Mouse (Mus musculus): ENCODE results near the gene Ick. TPM values are rescaled to one million over a fixed set of nuclear protein-coding genes. Genes with fewer than 3 reads are reported as not detected.

The Ick gene
- polyA plus RNA-seq, 1 experiment from 2014 or later, result 25.7 TPM

DNA sequence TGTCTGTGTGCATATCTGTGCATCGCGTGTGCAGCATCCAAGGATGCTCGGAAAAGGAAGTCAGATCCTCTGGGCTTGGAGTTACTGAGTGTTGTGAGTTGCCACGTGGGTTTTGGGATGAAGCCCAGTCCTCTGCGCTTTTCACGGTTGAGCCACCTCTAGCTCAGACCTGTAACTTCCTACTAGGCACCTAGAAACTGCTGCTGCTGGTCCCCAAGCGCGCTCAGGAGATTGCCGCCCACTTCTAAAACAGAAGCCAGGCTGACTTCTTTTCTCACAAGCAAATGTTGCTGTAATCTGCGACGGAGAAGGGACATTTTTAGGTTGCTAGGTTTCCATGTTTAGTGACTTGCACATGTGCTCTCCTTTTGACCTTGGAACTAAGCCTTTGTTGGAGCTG, 86.0 kb downstream of the Ick start:
- 82% methylated on average over 11 of the region's 11 CpGs for WGBS
- Histone ChIP-seq H3K4me3 (ENCODE audit: low read depth, low read length) (no peak overlapping the region), H3K4me1 (replicated peaks; ENCODE audit: control insufficient read depth, insufficient read depth, low read length) (peaks cover 14% of the 10 kb centered on the region; the same call in 1 of the 2 replicates), H3K36me3 (ENCODE audit: control insufficient read depth, insufficient read depth, low read length) (no peaks in the 10 kb centered on the region), H3K9ac (ENCODE audit: low read length) (no peak overlapping the region), H3K4me2 (ENCODE audit: low read length) (no peak overlapping the region), H3K9me3 (ENCODE audit: control insufficient read depth, low read length) (no peaks in the 10 kb centered on the region), H3K27me3 (replicated peaks; ENCODE audit: control insufficient read depth, insufficient read depth, low read length) (no peaks in the 10 kb centered on the region), H3K27ac (ENCODE audit: low read depth) (no peak overlapping the region)
- ATAC-seq (replicated peaks; ENCODE audit: low FRiP score, low TSS enrichment, low read depth), result no peak
- DNase-seq (ENCODE audit: low spot score), result no peak

- ATAC-seq (replicated peaks; ENCODE audit: low FRiP score, low TSS enrichment, low read depth) (no peak), DNase-seq (ENCODE audit: low spot score) (no peak)
- Histone ChIP-seq H3K4me1 (replicated peaks; ENCODE audit: control insufficient read depth, insufficient read depth, low read length) (no peaks in the 10 kb centered on the region), H3K9me3 (ENCODE audit: control insufficient read depth, low read length) (no peaks in the 10 kb centered on the region), H3K4me2 (ENCODE audit: low read length) (no peak overlapping the region), H3K9ac (ENCODE audit: low read length) (no peak overlapping the region), H3K4me3 (ENCODE audit: low read depth, low read length) (no peak overlapping the region), H3K27me3 (replicated peaks; ENCODE audit: control insufficient read depth, insufficient read depth, low read length) (no peaks in the 10 kb centered on the region), H3K36me3 (ENCODE audit: control insufficient read depth, insufficient read depth, low read length) (no peaks in the 10 kb centered on the region), H3K27ac (ENCODE audit: low read depth) (no peak overlapping the region)
- WGBS, result 94% methylated on average over 9 of the region's 9 CpGs
Observed at GRCm38 (mm10) chr9:78197801-78198200, 88.8 kb downstream of the Ick start.

DNA sequence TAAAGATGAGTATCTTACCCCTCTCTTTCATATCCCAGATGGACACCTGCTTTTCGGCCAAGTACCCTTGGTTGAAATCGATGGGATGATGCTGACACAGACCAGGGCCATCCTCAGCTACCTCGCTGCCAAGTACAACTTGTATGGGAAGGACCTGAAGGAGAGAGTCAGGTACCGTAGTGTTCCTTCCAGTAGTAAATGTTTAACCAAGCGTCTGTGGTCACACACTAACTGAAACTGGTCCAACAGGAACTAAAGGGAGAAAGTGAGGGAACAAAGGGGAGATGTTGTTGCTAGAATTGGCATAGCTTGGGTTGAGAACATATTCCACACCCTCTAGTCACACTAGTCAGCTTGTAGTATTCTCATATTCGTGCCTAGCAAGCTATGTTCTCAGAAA, 95.2 kb downstream of the Ick start:
- DNase-seq (ENCODE audit: low spot score) (no peak), ATAC-seq (replicated peaks; ENCODE audit: low FRiP score, low TSS enrichment, low read depth) (peak; percentile 84)
- Histone ChIP-seq H3K4me2 (ENCODE audit: low read length) (no peak overlapping the region), H3K4me1 (replicated peaks; ENCODE audit: control insufficient read depth, insufficient read depth, low read length) (no peaks in the 10 kb centered on the region), H3K36me3 (ENCODE audit: control insufficient read depth, insufficient read depth, low read length) (peaks cover 2% of the 10 kb centered on the region; the same call in 1 of the 2 replicates), H3K4me3 (ENCODE audit: low read depth, low read length) (no peak overlapping the region), H3K27me3 (replicated peaks; ENCODE audit: control insufficient read depth, insufficient read depth, low read length) (no peaks in the 10 kb centered on the region), H3K9ac (ENCODE audit: low read length) (no peak overlapping the region), H3K9me3 (ENCODE audit: control insufficient read depth, low read length) (no peaks in the 10 kb centered on the region), H3K27ac (ENCODE audit: low read depth) (no peak overlapping the region)
- WGBS, result 77% methylated on average over 6 of the region's 6 CpGs

- no peaks in the 10 kb centered on the region for H3K9me3 ChIP-seq (ENCODE audit: control insufficient read depth, low read length)
- DNase-seq (ENCODE audit: low spot score) (no peak), ATAC-seq (replicated peaks; ENCODE audit: low FRiP score, low TSS enrichment, low read depth) (no peak)
- H3K36me3 ChIP-seq (ENCODE audit: control insufficient read depth, insufficient read depth, low read length), result peaks cover 5% of the 10 kb centered on the region; the same call in 1 of the 2 replicates
- H3K4me3 ChIP-seq (ENCODE audit: low read depth, low read length), result no peak overlapping the region
- H3K27ac ChIP-seq (ENCODE audit: low read depth), result no peak overlapping the region
- H3K4me1 ChIP-seq (replicated peaks; ENCODE audit: control insufficient read depth, insufficient read depth, low read length), result no peaks in the 10 kb centered on the region; the same call in 1 of the 2 replicates
- no peaks in the 10 kb centered on the region for H3K27me3 ChIP-seq (replicated peaks; ENCODE audit: control insufficient read depth, insufficient read depth, low read length)
- no peak overlapping the region for H3K9ac ChIP-seq (ENCODE audit: low read length)
- WGBS, result 71% methylated on average over 4 of the region's 4 CpGs
- no peak overlapping the region for H3K4me2 ChIP-seq (ENCODE audit: low read length)
Observed at GRCm38 (mm10) chr9:78208956-78209355, 100.0 kb downstream of the Ick start.

GRCm38 (mm10) chr9:78210079-78210478, 101.1 kb downstream of the Ick start:
- H3K9ac ChIP-seq (ENCODE audit: low read length), result no peak overlapping the region
- H3K27ac ChIP-seq (ENCODE audit: low read depth), result no peak overlapping the region
- no peaks in the 10 kb centered on the region for H3K27me3 ChIP-seq (replicated peaks; ENCODE audit: control insufficient read depth, insufficient read depth, low read length)
- no peak overlapping the region for H3K4me3 ChIP-seq (ENCODE audit: low read depth, low read length)
- no peak for DNase-seq (ENCODE audit: low spot score)
- no peaks in the 10 kb centered on the region for H3K9me3 ChIP-seq (ENCODE audit: control insufficient read depth, low read length)
- H3K4me1 ChIP-seq (replicated peaks; ENCODE audit: control insufficient read depth, insufficient read depth, low read length), result no peaks in the 10 kb centered on the region; the same call in 1 of the 2 replicates
- H3K4me2 ChIP-seq (ENCODE audit: low read length), result no peak overlapping the region
- ATAC-seq (replicated peaks; ENCODE audit: low FRiP score, low TSS enrichment, low read depth), result no peak
- 88% methylated on average over 3 of the region's 3 CpGs for WGBS
- peaks cover 5% of the 10 kb centered on the region; the same call in 1 of the 2 replicates for H3K36me3 ChIP-seq (ENCODE audit: control insufficient read depth, insufficient read depth, low read length)

- no peak overlapping the region for H3K9ac ChIP-seq (ENCODE audit: low read length)
- no peak overlapping the region for H3K4me3 ChIP-seq (ENCODE audit: low read depth, low read length)
- H3K27me3 ChIP-seq (replicated peaks; ENCODE audit: control insufficient read depth, insufficient read depth, low read length), result no peaks in the 10 kb centered on the region
- peaks cover 5% of the 10 kb centered on the region; the same call in 1 of the 2 replicates for H3K36me3 ChIP-seq (ENCODE audit: control insufficient read depth, insufficient read depth, low read length)
- 93% methylated on average over 2 of the region's 2 CpGs for WGBS
- DNase-seq (ENCODE audit: low spot score), result no peak
- no peak overlapping the region for H3K27ac ChIP-seq (ENCODE audit: low read depth)
- no peaks in the 10 kb centered on the region; the same call in 1 of the 2 replicates for H3K4me1 ChIP-seq (replicated peaks; ENCODE audit: control insufficient read depth, insufficient read depth, low read length)
- ATAC-seq (replicated peaks; ENCODE audit: low FRiP score, low TSS enrichment, low read depth), result no peak
- H3K9me3 ChIP-seq (ENCODE audit: control insufficient read depth, low read length), result no peaks in the 10 kb centered on the region
- no peak overlapping the region for H3K4me2 ChIP-seq (ENCODE audit: low read length)
Observed at GRCm38 (mm10) chr9:78210821-78211220, 101.8 kb downstream of the Ick start.

DNA sequence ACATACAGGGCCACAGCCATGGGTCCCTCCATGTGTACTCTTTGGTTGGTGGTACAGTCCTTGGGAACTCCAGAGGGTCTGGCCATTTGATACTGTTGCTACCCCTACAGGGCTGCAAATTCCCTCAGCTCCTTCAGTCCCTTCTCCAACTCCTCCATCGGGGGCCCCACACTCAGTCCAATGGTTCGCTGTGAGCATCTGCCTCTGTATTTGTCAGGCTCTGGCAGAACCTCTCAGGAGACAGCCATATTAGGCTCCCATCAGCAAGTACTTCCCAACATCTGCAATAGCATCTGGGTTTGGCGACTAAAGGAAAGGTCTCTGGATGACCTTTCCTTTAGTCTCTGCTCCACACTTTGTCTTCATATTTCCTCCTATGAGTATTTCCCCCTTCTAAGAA, 102.5 kb downstream of the Ick start:
- no peak overlapping the region for H3K9ac ChIP-seq (ENCODE audit: low read length)
- no peaks in the 10 kb centered on the region; the same call in 1 of the 2 replicates for H3K4me1 ChIP-seq (replicated peaks; ENCODE audit: control insufficient read depth, insufficient read depth, low read length)
- H3K9me3 ChIP-seq (ENCODE audit: control insufficient read depth, low read length), result no peaks in the 10 kb centered on the region
- 90% methylated on average over 3 of the region's 3 CpGs for WGBS
- DNase-seq (ENCODE audit: low spot score) (no peak), ATAC-seq (replicated peaks; ENCODE audit: low FRiP score, low TSS enrichment, low read depth) (no peak)
- peaks cover 5% of the 10 kb centered on the region; the same call in 1 of the 2 replicates for H3K36me3 ChIP-seq (ENCODE audit: control insufficient read depth, insufficient read depth, low read length)
- H3K4me3 ChIP-seq (ENCODE audit: low read depth, low read length), result no peak overlapping the region
- no peaks in the 10 kb centered on the region for H3K27me3 ChIP-seq (replicated peaks; ENCODE audit: control insufficient read depth, insufficient read depth, low read length)
- H3K4me2 ChIP-seq (ENCODE audit: low read length), result no peak overlapping the region
- no peak overlapping the region for H3K27ac ChIP-seq (ENCODE audit: low read depth)

- peak; percentile 74 for ATAC-seq (replicated peaks; ENCODE audit: low FRiP score, low TSS enrichment, low read depth)
- Histone ChIP-seq H3K4me1 (replicated peaks; ENCODE audit: control insufficient read depth, insufficient read depth, low read length) (no peaks in the 10 kb centered on the region; the same call in 1 of the 2 replicates), H3K36me3 (ENCODE audit: control insufficient read depth, insufficient read depth, low read length) (peaks cover 5% of the 10 kb centered on the region; the same call in 1 of the 2 replicates), H3K4me3 (ENCODE audit: low read depth, low read length) (no peak overlapping the region), H3K9ac (ENCODE audit: low read length) (no peak overlapping the region), H3K9me3 (ENCODE audit: control insufficient read depth, low read length) (no peaks in the 10 kb centered on the region), H3K27me3 (replicated peaks; ENCODE audit: control insufficient read depth, insufficient read depth, low read length) (no peaks in the 10 kb centered on the region), H3K4me2 (ENCODE audit: low read length) (no peak overlapping the region), H3K27ac (ENCODE audit: low read depth) (peak overlapping the region; percentile 38; the same call in 1 of the 2 replicates)
- peak; percentile 62 for DNase-seq (ENCODE audit: low spot score)
- 56% methylated on average over 7 of the region's 7 CpGs for WGBS
Observed at GRCm38 (mm10) chr9:78212341-78213049, 103.5 kb downstream of the Ick start.

DNA sequence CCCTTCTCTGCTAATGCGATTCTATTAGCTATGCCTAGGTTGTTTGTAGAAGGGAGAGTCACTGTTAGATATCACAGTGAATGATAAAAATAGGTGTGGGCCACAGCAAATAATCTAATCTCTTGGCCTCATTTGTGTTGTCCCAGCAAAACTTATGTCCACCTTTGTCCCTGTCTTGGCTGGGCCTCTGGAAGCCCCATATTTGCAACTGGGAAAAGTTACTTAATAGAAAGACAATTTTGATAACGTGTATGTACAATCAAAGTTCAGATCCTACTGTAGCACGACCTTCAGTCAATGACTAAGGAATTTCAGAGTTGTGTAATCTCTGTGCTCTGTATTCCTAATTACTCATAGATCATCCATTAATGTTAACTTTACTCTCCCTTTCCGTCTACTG, 108.1 kb downstream of the Ick start:
- Histone ChIP-seq H3K4me1 (replicated peaks; ENCODE audit: control insufficient read depth, insufficient read depth, low read length) (no peaks in the 10 kb centered on the region; the same call in 1 of the 2 replicates), H3K9me3 (ENCODE audit: control insufficient read depth, low read length) (no peaks in the 10 kb centered on the region), H3K4me3 (ENCODE audit: low read depth, low read length) (no peak overlapping the region), H3K27ac (ENCODE audit: low read depth) (no peak overlapping the region), H3K36me3 (ENCODE audit: control insufficient read depth, insufficient read depth, low read length) (no peaks in the 10 kb centered on the region), H3K27me3 (replicated peaks; ENCODE audit: control insufficient read depth, insufficient read depth, low read length) (no peaks in the 10 kb centered on the region), H3K4me2 (ENCODE audit: low read length) (no peak overlapping the region), H3K9ac (ENCODE audit: low read length) (no peak overlapping the region)
- ATAC-seq (replicated peaks; ENCODE audit: low FRiP score, low TSS enrichment, low read depth), result no peak; the same call in 1 of the 2 replicates
- 65% methylated on average over 4 of the region's 4 CpGs for WGBS
- no peak for DNase-seq (ENCODE audit: low spot score)
